Mouse (Mus musculus) thymus, adult 2 months (tissue): ENCODE data around the gene Fam69b. TPM values are rescaled to one million over a fixed set of nuclear protein-coding genes. Genes with fewer than 3 reads are reported as not detected.

ENCODE experiments used
- DNase-seq: peaks from one replicate; pipeline ENCODE4 v3.0.0; 2021
- H3K27ac ChIP-seq: fragments of 200-500 bp; 2 replicates; pipeline ENCODE4 v1.5.1; 2012; ENCODE audit warnings: low read length, control low read depth; ENCODE audit not compliant: control insufficient read depth, insufficient read depth
- H3K27me3 ChIP-seq: fragments of 200-500 bp; 2 replicates; pipeline ENCODE4 v1.6.1; 2012; ENCODE audit warnings: mild to moderate bottlenecking, low read length, moderate library complexity, mixed read lengths; ENCODE audit not compliant: control insufficient read depth, insufficient read depth
- H3K36me3 ChIP-seq: fragments of 200-500 bp; 2 replicates; pipeline ENCODE4 v1.6.1; 2012; ENCODE audit warnings: mild to moderate bottlenecking, low read length, moderate library complexity; ENCODE audit not compliant: control insufficient read depth, insufficient read depth
- H3K4me1 ChIP-seq: fragments of 200-500 bp; replicated peaks from 2 replicates; pipeline ENCODE4 v1.6.1; 2012; ENCODE audit warnings: low read length; ENCODE audit not compliant: control insufficient read depth, insufficient read depth
- H3K4me3 ChIP-seq: fragments of 200-500 bp; 2 replicates; pipeline ENCODE4 v1.5.1; 2012; ENCODE audit warnings: mild to moderate bottlenecking, low read length, control low read depth, moderate library complexity; ENCODE audit not compliant: control insufficient read depth, insufficient read depth
- CTCF ChIP-seq: fragments of 200-500 bp; IDR thresholded peaks from 2 replicates; pipeline ENCODE4 v1.5.1; 2012; ENCODE audit warnings: mild to moderate bottlenecking, control low read depth, low read length, moderate library complexity, borderline replicate concordance; ENCODE audit not compliant: control insufficient read depth, poor library complexity, insufficient read depth; ENCODE audit errors: extremely low read depth
- POLR2A ChIP-seq: fragments of 200-500 bp; IDR thresholded peaks from 2 replicates; pipeline ENCODE4 v1.6.1; 2012; ENCODE audit warnings: mild to moderate bottlenecking, low read length, control low read depth, moderate library complexity; ENCODE audit not compliant: control insufficient read depth, poor library complexity, insufficient read depth; ENCODE audit errors: extremely low read depth
- whole genome bisulfite sequencing: fragments of 180-500 bp; shearing (Covaris S2); methylation state at CpG from one replicate; pipeline ENCODE4 v1.1.7; 2018; 5-methylcytosine and 5-hydroxymethylcytosine counted together
- polyA plus RNA-seq: library from polyadenylated mRNA; depleted of rRNA; stranded (reverse); fragments of >200 nt; gene quantifications from 2 replicates; pipeline ENCODE4 v1.2.3, GENCODE M21; 2012; rRNA removed

The Fam69b gene
- polyA plus RNA-seq, 1 experiment = 14.8 TPM

- H3K4me1 ChIP-seq = peaks cover 2% of the 10 kb centered on the region; the same call in 1 of the 2 replicates
- H3K27me3 ChIP-seq = no peaks in the 10 kb centered on the region
- H3K36me3 ChIP-seq = no peaks in the 10 kb centered on the region
- H3K4me3 ChIP-seq = no peak within 1 kb of the TSS
- no peak for DNase-seq
- no peak for TF ChIP-seq POLR2A
- no peak for TF ChIP-seq CTCF
- 100% methylated on average over 3 of the region's 3 CpGs for WGBS
- no peak within 1 kb of the TSS for H3K27ac ChIP-seq
Measured at GRCm38 (mm10) chr2:26671182-26671581, 42.9 kb downstream of the Fam69b start, which contains the start of gene Lcn4. TSS of gene Lcn4 (minus strand) at chr2:26671282.

Other genes starting within 250 kb of the Fam69b start
- 59.2 and 60.4 TPM in 2 replicates for gene Snapc4, start 247.8 kb upstream of the Fam69b start, polyA plus RNA-seq
- 216 and 228 TPM in 2 replicates for gene Entr1, start 239.1 kb upstream of the Fam69b start, polyA plus RNA-seq
- 50.5 and 55.2 TPM in 2 replicates for gene Pmpca, start 239.1 kb upstream of the Fam69b start, polyA plus RNA-seq
- gene Inpp5e, start 219.3 kb upstream of the Fam69b start, polyA plus RNA-seq = 46.3 and 47.4 TPM in 2 replicates
- 129 and 147 TPM in 2 replicates for gene Sec16a, start 183.2 kb upstream of the Fam69b start, polyA plus RNA-seq
- 159 and 219 TPM in 2 replicates for gene Notch1, start 111.8 kb upstream of the Fam69b start, polyA plus RNA-seq
- gene Egfl7, start 48.4 kb upstream of the Fam69b start, polyA plus RNA-seq = 63.9 and 105 TPM in 2 replicates
- not detected in 2 replicates for gene Gm20532, start 41.8 kb upstream of the Fam69b start, polyA plus RNA-seq
- gene Agpat2, start 24.0 kb upstream of the Fam69b start, polyA plus RNA-seq = 89.3 and 137 TPM in 2 replicates
- gene Lcn4, start 42.8 kb downstream of the Fam69b start, polyA plus RNA-seq = 0.85 and 1.3 TPM in 2 replicates
- 0.06 TPM in 1 of 2 replicates, not detected in the other for gene Abo, start 236.5 kb downstream of the Fam69b start, polyA plus RNA-seq